ENCODE assay signal across 25 mouse cellular contexts in the genomic region with DNA sequence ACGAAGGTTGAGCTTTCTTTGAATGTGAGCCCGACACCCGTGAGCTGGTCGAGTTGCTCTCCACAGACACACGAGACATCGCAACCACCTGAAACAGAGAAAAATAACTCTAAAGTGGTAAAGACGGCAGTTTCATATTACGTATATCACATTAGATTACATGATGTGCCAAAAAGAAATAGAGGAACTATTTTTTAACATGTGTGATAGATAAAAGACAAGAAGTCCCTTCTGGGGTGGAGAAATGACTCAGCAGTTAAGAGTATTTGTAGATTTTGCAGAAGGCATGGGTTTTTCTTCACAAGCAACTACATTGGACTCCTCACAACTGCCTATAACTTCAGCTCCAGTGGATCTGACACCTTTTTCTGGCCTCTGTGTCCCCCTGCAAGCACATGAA.
"Had no signal": no experiment of that assay in that cellular context is flagged by ENCODE, and none has a peak within 500 bp of the region (broad histone marks: within the 10 kb centered on the region; RNA-seq: fewer than 3 reads in every experiment).

No protein-coding gene starts in this region.

- ATAC-seq: hindbrain, postnatal 0 days; intestine, embryonic 16.5 days; liver, postnatal 0 days had no signal

- H3K9ac ChIP-seq: heart, embryonic 12.5 days; hindbrain, embryonic 13.5 days; hindbrain, embryonic 15.5 days; limb, embryonic 12.5 days; liver, embryonic 13.5 days; liver, embryonic 15.5 days; liver, postnatal 0 days had no signal

- H3K27me3 ChIP-seq: heart, embryonic 12.5 days; hindbrain, embryonic 15.5 days; limb, embryonic 12.5 days; liver, embryonic 13.5 days; liver, embryonic 15.5 days had no signal

- H3K36me3 ChIP-seq: heart, embryonic 10.5 days; heart, embryonic 12.5 days; hindbrain, embryonic 13.5 days; hindbrain, embryonic 15.5 days; limb, embryonic 12.5 days; liver, embryonic 13.5 days; liver, embryonic 15.5 days had no signal

- H3K27ac ChIP-seq: gastrocnemius, adult 2 months; heart, embryonic 10.5 days; hindbrain, embryonic 13.5 days; hindbrain, embryonic 15.5 days; hindbrain, postnatal 0 days; kidney, postnatal 0 days; limb, embryonic 12.5 days; liver, embryonic 13.5 days; liver, embryonic 15.5 days had no signal

- H3K4me2 ChIP-seq: heart, embryonic 12.5 days; hindbrain, embryonic 13.5 days; hindbrain, embryonic 15.5 days; limb, embryonic 12.5 days; liver, embryonic 11.5 days; liver, embryonic 13.5 days; liver, embryonic 15.5 days had no signal

- H3K4me1 ChIP-seq: limb, embryonic 12.5 days; liver, embryonic 13.5 days; liver, embryonic 15.5 days had no signal

- DNase-seq: gastrocnemius, adult 2 months; gastrocnemius, postnatal 10 days; gastrocnemius, postnatal 25 days; heart, postnatal 10 days; kidney, adult 11 months; kidney, adult 2 months; kidney, adult 9 months; kidney, postnatal 14 days; kidney, postnatal 36 days; layer of hippocampus, adult 9-11 months; layer of hippocampus, postnatal 36 days; left cerebral cortex, postnatal 4 days; liver; liver, embryonic 13.5 days; liver, postnatal 0 days had no signal

- H3K4me3 ChIP-seq: gastrocnemius, adult 2 months; heart, embryonic 10.5 days; heart, embryonic 12.5 days; hindbrain, embryonic 13.5 days; hindbrain, embryonic 15.5 days; limb, embryonic 12.5 days; liver, embryonic 13.5 days; liver, embryonic 15.5 days had no signal

- H3K9me3 ChIP-seq: hindbrain, embryonic 15.5 days; limb, embryonic 12.5 days; liver, embryonic 15.5 days had no signal
